Mouse (Mus musculus) lung, embryonic 16.5 days (tissue): ENCODE data around the gene Stau1. TPM values are rescaled to one million over a fixed set of nuclear protein-coding genes. Genes with fewer than 3 reads are reported as not detected.
"Not testable (repeated sequence)": the region's sequence is repeated elsewhere in the genome, so short reads cannot be mapped to it uniquely, and the experiment has no call there.

Experiments used
- ATAC-seq: fragments of 200-750 bp; cut with Nextera tagmentation; 2 replicates; pipeline ENCODE4 v1.8.0; 2017; ENCODE audit warnings: low read depth, mild to moderate bottlenecking, moderate library complexity
- H3K27ac ChIP-seq: fragments of 300-500 bp; sonication (generic); 2 replicates; pipeline ENCODE4 v1.5.1; 2014; ENCODE audit warnings: mild to moderate bottlenecking, control low read depth, low read length
- H3K27me3 ChIP-seq: fragments of 300-500 bp; sonication (generic); 2 replicates; pipeline ENCODE4 v1.6.1; 2014; ENCODE audit warnings: low read depth, low read length, mixed read lengths; ENCODE audit not compliant: control insufficient read depth, insufficient read depth
- H3K36me3 ChIP-seq: fragments of 300-500 bp; sonication (generic); 2 replicates; pipeline ENCODE4 v1.6.1; 2014; ENCODE audit warnings: low read length; ENCODE audit not compliant: control insufficient read depth, insufficient read depth
- H3K4me1 ChIP-seq: fragments of 300-500 bp; sonication (generic); replicated peaks from 2 replicates; pipeline ENCODE4 v1.6.1; 2014; ENCODE audit warnings: low read length, mixed read lengths; ENCODE audit not compliant: control insufficient read depth, insufficient read depth
- H3K4me2 ChIP-seq: fragments of 300-500 bp; sonication (generic); 2 replicates; pipeline ENCODE4 v1.6.1; 2014; ENCODE audit warnings: low read depth, low read length, control low read depth
- H3K4me3 ChIP-seq: fragments of 300-500 bp; sonication (generic); 2 replicates; pipeline ENCODE4 v1.5.1; 2014; ENCODE audit warnings: mild to moderate bottlenecking, low read length, control low read depth
- H3K9ac ChIP-seq: fragments of 300-500 bp; sonication (generic); 2 replicates; pipeline ENCODE4 v1.6.1; 2014; ENCODE audit warnings: low read length, control low read depth
- H3K9me3 ChIP-seq: fragments of 300-500 bp; sonication (generic); 2 replicates; pipeline ENCODE4 v1.6.1; 2016; ENCODE audit warnings: low read length; ENCODE audit not compliant: control insufficient read depth
- WGBS: fragments of 180-500 bp; shearing (Covaris S2); extraction: QIAGEN DNeasy Blood & Tissue Kit; methylation state at CpG from one replicate; pipeline ENCODE4 v1.1.7; 2014; 5-methylcytosine and 5-hydroxymethylcytosine counted together
- polyA plus RNA-seq: library from polyadenylated mRNA; unstranded; fragments of >200 nt; fragmentation: Nextera tagmentation; extraction: Ambion mirVana; gene quantifications from 2 replicates; pipeline ENCODE4 v1.2.1, GENCODE M21; 2015

The Stau1 gene
- polyA plus RNA-seq, 1 experiment from 2014 or later = 86.8 TPM

- no peaks in the 10 kb centered on the region for H3K9me3 ChIP-seq
- no peaks in the 10 kb centered on the region for H3K27me3 ChIP-seq
- H3K4me3 ChIP-seq = peak overlapping the region; percentile 93
- WGBS = 0% methylated on average over 21 of the region's 21 CpGs
- peak overlapping the region; percentile 97 for H3K4me2 ChIP-seq
- peak overlapping the region; percentile 65; the same call in 1 of the 2 replicates for H3K27ac ChIP-seq
- peaks cover 7% of the 10 kb centered on the region for H3K36me3 ChIP-seq
- peaks cover 10% of the 10 kb centered on the region for H3K4me1 ChIP-seq
- ATAC-seq = peak; percentile 78
- peak overlapping the region; percentile 91 for H3K9ac ChIP-seq
These were observed 19.3 kb upstream of the Stau1 start for GRCm38 (mm10) chr2:167015382-167015718.

DNA sequence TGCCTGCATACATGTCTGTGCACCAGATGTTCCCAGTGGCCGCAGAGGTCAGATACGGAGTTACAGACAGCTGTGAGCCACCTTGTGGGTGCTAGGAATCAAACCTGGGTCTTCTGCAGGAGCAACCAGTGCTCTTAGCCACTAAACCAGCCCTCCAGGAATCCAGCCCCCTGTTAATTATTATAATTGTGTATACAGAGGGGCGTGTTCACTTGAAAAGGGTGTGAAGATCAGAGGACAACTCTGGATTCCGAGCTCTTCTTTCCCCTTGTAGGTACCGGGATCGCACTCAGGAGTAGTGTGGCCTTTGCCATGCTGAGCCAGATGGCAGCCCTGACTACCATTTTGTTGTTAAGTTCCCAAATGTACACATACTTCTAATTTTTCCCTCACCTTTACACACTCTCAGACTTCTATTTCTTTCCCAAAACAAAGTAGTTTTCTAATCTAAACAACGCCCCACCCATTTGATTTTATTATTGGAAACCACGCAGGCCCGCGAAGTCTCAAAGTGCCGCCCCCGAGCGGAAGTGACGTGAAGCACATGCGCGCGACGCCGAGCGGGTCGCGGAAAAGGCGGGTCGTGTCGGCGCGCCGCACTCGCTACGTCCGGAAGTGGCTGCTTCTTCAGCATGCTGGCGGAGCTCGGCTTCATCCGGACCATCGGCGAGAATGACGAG is 18.7 kb upstream of the Stau1 start, which contains the start of gene Ddx27:
Gene Ddx27, plus strand, starts transcription at position 492 of the 680 bp plus-strand sequence.
- H3K4me2 ChIP-seq = peak within 1 kb of the TSS; percentile 97
- peaks cover 2% of the 10 kb centered on the region; the same call in 1 of the 2 replicates for H3K36me3 ChIP-seq
- H3K9ac ChIP-seq = peak within 1 kb of the TSS; percentile 91
- H3K9me3 ChIP-seq = no peaks in the 10 kb centered on the region
- ATAC-seq = peak; percentile 92
- H3K27me3 ChIP-seq = no peaks in the 10 kb centered on the region
- H3K4me1 ChIP-seq = peaks cover 10% of the 10 kb centered on the region
- H3K4me3 ChIP-seq = peak within 1 kb of the TSS; percentile 93
- WGBS = 3% methylated on average over 37 of the region's 37 CpGs
- H3K27ac ChIP-seq = peak within 1 kb of the TSS; percentile 65

GRCm38 (mm10) chr2:167010546-167010945 is 14.4 kb upstream of the Stau1 start:
- H3K27ac ChIP-seq = no peak overlapping the region
- ATAC-seq = no peak
- no peak overlapping the region for H3K4me2 ChIP-seq
- H3K9ac ChIP-seq = no peak overlapping the region
- H3K4me1 ChIP-seq = no peaks in the 10 kb centered on the region
- H3K27me3 ChIP-seq = no peaks in the 10 kb centered on the region
- H3K36me3 ChIP-seq = no peaks in the 10 kb centered on the region
- no peak overlapping the region for H3K4me3 ChIP-seq
- 78% methylated on average over 3 of the region's 3 CpGs for WGBS
- H3K9me3 ChIP-seq = no peaks in the 10 kb centered on the region

- Histone ChIP-seq H3K27me3 (no peaks in the 10 kb centered on the region), H3K36me3 (no peaks in the 10 kb centered on the region), H3K9ac (no peak overlapping the region), H3K9me3 (no peaks in the 10 kb centered on the region), H3K4me3 (no peak overlapping the region), H3K4me2 (no peak overlapping the region), H3K27ac (no peak overlapping the region), H3K4me1 (no peaks in the 10 kb centered on the region)
- WGBS = 67% methylated on average over 4 of the region's 4 CpGs
- ATAC-seq = no peak
These were observed 13.4 kb upstream of the Stau1 start for GRCm38 (mm10) chr2:167009483-167009882.

- not testable (repeated sequence) for H3K4me2 ChIP-seq, H3K4me3 ChIP-seq, H3K9ac ChIP-seq, H3K36me3 ChIP-seq, H3K27ac ChIP-seq, H3K27me3 ChIP-seq, H3K4me1 ChIP-seq, ATAC-seq, H3K9me3 ChIP-seq
- WGBS = 67% methylated on average over 4 of the region's 4 CpGs
These were observed 11.5 kb upstream of the Stau1 start for GRCm38 (mm10) chr2:167007565-167007964.

DNA sequence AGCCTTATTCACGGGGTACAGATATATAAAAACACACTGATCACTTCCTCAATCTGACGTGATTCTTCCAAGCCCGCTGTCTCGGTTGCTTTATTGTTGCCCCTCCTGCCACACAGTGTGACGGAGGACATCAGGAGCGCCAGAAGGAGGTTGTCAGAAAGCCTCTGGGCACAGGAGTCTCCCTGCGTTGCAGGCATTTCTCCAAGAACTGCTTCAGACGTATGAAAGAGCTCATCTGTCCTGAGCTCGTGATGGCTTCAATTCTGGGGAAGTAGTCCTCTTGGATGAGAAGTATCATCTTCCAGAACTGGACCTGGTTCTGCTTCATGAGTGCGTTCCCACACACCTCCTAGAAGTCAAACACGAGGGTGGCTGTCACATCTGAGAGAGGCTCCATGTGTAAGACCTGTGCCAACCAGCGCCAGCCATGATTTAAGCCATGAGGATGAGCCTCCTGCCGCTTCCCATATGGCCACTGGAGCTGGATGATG is 10.9 kb upstream of the Stau1 start:
- no peak overlapping the region for H3K4me3 ChIP-seq
- H3K4me2 ChIP-seq = no peak overlapping the region
- H3K9me3 ChIP-seq = no peaks in the 10 kb centered on the region
- no peak for ATAC-seq
- H3K36me3 ChIP-seq = no peaks in the 10 kb centered on the region
- H3K4me1 ChIP-seq = no peaks in the 10 kb centered on the region
- H3K9ac ChIP-seq = no peak overlapping the region
- no peak overlapping the region for H3K27ac ChIP-seq
- WGBS = 64% methylated on average over 13 of the region's 13 CpGs
- H3K27me3 ChIP-seq = no peaks in the 10 kb centered on the region

- WGBS = 84% methylated on average over 2 of the region's 2 CpGs
These were observed 10.3 kb upstream of the Stau1 start for GRCm38 (mm10) chr2:167006355-167006754.

DNA sequence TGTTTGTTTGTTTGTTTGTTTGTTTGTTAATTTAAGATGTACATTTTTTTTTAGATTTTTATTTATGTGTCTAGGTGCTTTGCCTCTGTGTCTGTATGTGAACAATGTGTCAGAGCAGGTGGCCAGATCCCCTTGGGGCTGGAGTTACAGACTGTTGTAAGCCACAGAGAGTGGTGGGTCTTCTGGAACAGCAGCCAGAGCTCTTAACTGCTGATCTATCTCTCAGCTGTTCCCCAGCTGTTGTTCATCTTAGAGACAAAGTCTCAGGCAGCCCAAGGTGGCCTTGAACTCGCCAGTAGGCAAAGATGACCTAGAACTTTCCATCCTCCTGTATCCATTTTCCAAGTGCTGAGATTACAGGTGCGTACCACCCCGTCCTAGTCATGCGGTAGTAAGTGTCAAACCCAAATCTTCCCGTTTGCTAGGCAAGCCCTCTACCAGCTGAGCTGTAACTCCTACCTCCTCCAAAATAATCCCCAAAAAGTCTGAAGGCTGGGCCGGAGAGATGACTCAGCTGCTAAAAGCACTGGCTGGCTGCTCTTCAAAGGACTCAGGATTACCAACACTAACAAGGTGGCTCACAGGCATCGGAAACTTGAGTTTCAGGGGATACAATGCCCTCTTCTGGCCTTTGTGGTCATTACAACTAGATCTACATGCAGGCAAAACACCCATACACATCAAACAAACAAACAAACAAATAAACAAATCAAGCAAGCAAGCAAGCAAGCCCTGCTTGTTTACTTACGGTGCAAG is 8.2 kb upstream of the Stau1 start:
- WGBS = 39% methylated on average over 8 of the region's 8 CpGs
- H3K36me3 ChIP-seq = no peaks in the 10 kb centered on the region
- H3K9me3 ChIP-seq = no peaks in the 10 kb centered on the region
- H3K27ac ChIP-seq = no peak overlapping the region
- no peaks in the 10 kb centered on the region for H3K27me3 ChIP-seq
- no peak for ATAC-seq
- no peaks in the 10 kb centered on the region for H3K4me1 ChIP-seq
- H3K4me2 ChIP-seq = no peak overlapping the region
- H3K4me3 ChIP-seq = no peak overlapping the region
- no peak overlapping the region for H3K9ac ChIP-seq

More at GRCm38 (mm10) chr2:167006355-167006754, 10.3 kb upstream of the Stau1 start:
- no peaks in the 10 kb centered on the region for H3K4me1 ChIP-seq
- H3K4me2 ChIP-seq = no peak overlapping the region
- ATAC-seq = no peak
- H3K36me3 ChIP-seq = no peaks in the 10 kb centered on the region
- no peaks in the 10 kb centered on the region for H3K27me3 ChIP-seq
- no peak overlapping the region for H3K4me3 ChIP-seq
- H3K9me3 ChIP-seq = no peaks in the 10 kb centered on the region
- H3K9ac ChIP-seq = no peak overlapping the region
- H3K27ac ChIP-seq = no peak overlapping the region

GRCm38 (mm10) chr2:167001486-167001885 is 5.4 kb upstream of the Stau1 start:
- 68% methylated on average over 9 of the region's 9 CpGs for WGBS
- no peak for ATAC-seq
- Histone ChIP-seq H3K4me2 (no peak overlapping the region), H3K4me3 (no peak overlapping the region), H3K4me1 (peaks cover 4% of the 10 kb centered on the region; the same call in 1 of the 2 replicates), H3K27me3 (no peaks in the 10 kb centered on the region), H3K9ac (no peak overlapping the region), H3K36me3 (no peaks in the 10 kb centered on the region), H3K27ac (no peak overlapping the region), H3K9me3 (no peaks in the 10 kb centered on the region)
